Mouse (Mus musculus) C2C12 (cell line): ENCODE results near the gene Rdh5.
A peak's percentile ranks its signal among the peaks of the same experiment; 100 is the strongest.

Experiments used
- CTCF ChIP-seq: IDR thresholded peaks from one replicate; pipeline ENCODE4 v1.5.1; 2011; ENCODE audit not compliant: control insufficient read depth, insufficient read depth, insufficient read length
- FOSL1 ChIP-seq: IDR thresholded peaks from one replicate; pipeline ENCODE4 v1.8.0; 2011; ENCODE audit warnings: mild to moderate bottlenecking, low read length; ENCODE audit not compliant: poor library complexity, insufficient read depth, severe bottlenecking

DNA sequence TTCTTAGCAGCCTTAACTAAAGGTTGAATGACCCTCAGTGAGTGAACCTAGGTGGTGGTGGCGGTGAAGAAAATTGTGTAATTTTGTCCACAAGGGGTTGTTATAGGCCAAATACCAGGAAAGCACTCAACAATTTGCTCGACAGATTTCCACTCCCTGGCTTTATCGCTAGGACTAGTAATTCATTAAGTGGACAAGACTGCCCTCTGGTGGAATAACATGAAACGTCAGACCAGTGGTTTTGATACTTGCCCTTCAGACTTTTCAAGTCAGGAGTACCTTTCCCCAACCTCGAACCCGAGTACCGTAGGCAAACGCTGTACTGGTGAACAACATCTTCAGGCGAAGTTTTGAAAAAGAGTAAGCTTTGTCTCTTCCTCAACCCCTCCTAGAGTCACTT, 27.3 kb downstream of the Rdh5 start:
- peak; percentile 27 for TF ChIP-seq CTCF
- TF ChIP-seq FOSL1: no peak
